Mouse (Mus musculus) frontal cortex, postnatal 10 days (tissue): ENCODE measurements around the gene Gyg.

Experiments
- DNase-seq, 2 experiments: peaks; one replicate each; pipeline ENCODE4 v3.0.0; 2022; ENCODE audit warnings: low spot score in 2 of 2, mixed read lengths in 1 of 2

Gyg gene

DNA sequence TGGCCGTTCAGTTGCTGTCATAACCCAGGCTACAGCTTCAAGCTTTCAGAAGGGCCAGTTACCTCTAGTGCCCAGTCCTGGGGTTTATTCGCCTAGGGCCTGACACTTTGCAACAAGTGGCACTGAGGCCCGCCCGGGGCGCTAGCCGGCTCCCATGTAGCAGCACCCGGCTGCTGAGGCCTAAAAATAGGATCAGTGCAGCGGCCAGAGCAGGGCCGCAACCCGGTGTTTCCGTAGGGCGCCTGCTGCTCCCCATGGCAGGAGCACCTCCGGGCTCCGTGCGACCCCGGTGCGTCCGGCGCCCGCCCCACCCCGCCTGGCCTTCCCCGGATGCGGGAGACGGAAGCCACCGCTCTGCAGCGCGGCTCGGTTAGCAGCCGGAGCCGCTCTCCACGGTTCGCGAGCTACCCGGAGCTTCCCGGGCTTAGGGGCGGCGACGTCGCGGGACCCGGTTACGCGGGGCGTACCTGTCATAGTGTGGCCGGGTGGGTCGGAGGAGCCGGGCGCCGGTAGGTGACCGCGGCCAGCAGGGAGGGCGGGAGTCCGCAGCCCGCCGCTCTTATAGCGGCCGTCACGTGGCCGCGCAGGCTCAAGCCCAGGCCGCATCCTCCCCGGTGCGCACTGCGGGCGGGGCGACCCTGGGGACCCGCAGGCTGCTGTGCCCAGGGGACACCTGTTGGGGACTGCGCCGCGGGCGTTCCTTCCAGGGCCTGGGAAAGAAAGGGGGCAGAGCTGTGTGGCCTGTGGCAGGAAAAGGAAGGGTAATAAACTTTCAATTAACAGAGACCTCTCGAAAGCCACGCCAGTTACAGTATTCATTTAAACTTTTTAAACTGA is at the start of gene Gyg:
Gyg (minus strand) TSS at position 787 of the 837 bp plus-strand sequence.
- peak; percentile 16 to 50 for DNase-seq

DNA sequence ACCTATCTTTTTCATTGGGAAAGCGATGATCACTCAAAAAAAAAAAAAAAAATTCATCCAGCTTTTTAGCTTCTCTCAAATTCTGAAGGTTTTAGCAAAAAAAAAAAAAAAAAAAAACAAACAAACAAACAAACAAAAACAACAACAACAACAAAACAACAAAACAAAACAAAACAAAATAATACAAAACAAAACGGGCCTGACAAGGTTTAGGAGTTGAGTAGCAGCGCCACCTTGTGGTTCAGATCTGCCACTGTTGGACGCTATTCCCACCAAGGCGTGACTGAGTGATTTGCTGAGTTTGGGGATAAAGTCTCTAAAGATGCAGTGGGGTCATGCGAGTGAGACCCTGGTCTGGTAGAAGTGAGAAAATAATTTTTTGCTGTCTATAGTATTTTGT is 43.8 kb upstream of the Gyg start:
- peak in 1 of 2 experiments; percentile 31 for DNase-seq

DNA sequence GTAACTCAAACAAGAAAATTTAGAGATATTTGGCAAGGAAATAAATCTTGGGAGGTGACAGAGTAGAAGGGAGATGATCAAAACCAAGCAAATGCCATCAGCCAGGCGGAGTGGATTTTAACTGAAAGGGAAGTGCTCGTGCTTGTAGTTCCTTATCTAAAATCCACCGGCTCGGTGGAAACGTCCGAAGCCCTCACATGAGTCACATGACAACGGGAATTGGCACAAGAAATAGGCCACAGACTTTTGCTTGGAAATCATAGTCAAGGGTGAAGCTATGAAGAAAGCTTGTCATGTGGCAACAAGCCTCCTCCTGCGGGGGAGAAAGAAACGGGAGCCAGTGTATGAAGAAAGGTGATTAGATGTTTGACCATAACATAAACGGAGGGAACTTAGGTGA is 42.8 kb upstream of the Gyg start:
- DNase-seq, result no peak

DNA sequence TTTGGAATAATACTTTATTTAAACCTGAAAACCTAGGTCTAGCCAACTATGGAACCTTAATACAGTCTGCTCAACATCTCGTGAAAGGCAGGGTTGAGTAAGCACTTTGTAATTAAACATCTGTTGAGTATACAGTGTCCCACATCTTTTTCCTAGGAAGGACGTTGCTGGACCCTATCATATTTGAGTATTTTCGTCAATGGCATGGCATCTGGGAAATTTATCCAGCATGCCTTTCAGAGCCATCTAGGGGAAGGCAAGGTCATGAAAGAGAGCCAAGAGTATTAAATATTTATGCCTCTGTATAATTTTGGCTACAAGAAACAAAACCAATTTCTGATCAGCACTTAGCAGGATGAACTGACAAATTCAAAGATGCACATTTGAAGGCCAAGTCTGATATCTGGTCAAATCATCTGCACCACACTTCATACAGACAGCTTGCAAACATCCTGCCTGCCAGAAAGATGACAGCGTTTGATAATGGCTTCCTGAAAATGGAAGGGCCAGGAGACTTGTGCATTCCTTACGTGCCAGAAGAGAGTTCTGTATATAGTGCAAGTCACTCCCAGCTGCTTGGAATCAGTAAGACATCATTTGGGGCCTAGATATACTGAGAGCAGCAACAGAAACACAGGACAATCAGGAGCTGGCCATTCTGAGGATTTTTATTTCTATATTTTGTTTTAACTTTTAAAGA is 34.0 kb upstream of the Gyg start:
- no peak for DNase-seq

- no peak for DNase-seq
These were observed 17.3 kb upstream of the Gyg start for GRCm38 (mm10) chr3:20172394-20172793.

DNA sequence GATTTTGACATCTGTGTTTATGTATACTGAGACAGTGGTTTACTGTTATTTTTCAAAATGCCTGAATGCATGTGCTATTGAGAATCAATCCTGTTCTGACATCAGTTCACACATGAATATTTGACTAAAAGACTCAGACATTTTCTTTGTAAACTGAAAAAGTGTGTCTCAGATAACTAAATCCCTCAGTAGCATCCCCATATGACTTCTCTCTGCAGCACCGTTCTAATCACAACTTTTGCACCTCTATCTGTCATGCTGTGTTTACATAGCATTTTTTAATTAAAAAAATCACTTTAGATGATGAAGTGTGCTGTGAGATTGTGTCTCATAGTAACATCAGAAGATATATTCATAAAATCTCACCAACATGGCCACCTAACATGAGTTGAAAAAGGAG is 12.4 kb upstream of the Gyg start:
- DNase-seq, result no peak

DNA sequence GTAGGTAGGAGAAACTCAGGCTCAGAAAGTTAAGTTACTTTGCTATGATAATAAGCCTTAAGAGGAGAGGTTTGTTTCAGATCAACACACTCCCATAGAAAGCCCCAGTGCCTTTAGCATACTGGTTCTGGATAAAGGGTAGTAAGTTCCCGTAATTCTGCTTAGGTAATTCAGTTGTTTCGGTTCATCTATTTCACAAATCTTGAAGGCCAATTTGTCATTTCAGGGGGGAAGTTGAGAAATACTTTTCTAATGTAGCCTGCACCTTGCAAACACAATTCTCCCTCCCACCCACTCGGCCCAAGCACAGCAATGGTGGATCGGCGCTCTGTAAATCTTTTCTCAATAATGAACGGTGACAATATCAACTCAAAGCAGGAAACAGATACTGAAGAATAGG is 359 bp upstream of the Gyg start:
- no peak for DNase-seq

DNA sequence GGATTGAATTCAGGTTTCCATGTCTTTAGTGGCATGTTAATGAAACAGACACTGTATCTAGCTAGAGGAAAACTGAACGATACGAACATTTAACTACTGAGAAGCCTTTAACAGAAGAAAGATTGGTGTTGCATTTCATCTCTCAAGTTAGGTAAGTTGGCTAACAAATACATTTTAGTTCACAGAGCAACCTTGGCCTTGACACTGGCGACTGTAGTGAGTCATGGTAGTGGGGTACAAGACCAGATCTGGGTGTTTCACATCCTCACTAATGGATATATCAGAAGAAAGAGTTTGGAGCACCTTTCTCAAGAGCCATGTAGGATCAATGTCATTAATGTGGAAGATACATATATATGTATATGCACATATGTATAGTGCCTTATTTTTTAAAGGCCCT is 3.5 kb downstream of the Gyg start:
- DNase-seq, result no peak

DNA sequence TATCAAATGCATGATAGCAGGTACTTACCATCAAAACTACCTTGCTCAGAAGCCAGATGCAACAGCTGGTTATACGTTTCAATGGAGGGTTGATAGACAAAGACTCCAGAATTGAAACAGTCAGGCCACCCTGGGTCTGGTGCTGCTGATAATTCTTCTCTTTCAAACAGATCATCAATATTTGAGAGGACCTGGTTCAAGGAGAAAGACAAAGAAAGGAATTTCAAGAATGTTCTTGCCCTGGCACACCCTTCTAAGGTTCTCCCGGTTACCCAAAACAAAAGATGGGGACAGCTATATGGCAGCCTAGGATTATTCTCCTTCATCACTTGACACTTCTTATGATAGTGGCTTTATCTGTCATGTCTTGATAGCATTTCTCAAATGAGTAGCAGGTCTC is 4.6 kb downstream of the Gyg start:
- no peak for DNase-seq

DNA sequence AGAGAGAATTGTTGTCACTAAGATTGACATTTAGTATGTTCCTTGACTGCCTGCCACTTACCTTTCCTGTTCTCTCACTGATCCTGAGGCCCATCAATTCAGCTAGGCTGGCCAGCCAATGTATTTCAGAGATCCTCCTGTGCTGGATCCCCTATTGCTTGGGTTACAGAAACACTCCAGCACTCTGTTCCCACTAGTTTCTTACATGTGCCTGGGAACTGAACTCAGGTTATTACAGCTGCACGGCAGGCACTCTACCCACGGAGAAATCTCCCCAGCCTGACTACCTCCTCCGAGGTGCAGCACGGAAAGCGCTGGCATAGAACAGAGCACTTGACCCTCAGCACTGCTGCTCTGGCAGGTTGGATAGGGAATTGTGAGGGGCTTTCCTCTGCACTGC is 7.5 kb downstream of the Gyg start:
- DNase-seq, result no peak

GRCm38 (mm10) chr3:20146884-20147395 is 8.2 kb downstream of the Gyg start:
- no peak for DNase-seq

DNA sequence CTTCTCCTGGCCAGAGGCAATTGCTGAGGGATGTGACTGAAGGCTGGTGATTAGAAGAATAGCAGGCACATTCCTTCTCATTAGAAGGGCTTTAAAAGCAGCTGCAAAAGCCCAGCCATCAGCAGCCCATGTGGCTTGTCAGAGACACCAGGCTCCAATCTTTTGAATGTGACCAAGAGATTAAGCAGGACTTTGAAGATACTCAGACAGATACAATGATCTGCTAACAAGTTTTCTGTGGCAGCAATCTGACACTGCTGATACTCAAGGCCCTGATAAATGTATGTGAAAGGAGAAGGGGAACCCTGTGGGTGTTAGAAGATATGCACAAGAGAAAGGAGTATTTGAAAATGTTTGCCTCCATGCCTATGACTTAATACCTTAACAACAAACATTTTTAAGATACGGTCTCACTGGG is 9.4 kb downstream of the Gyg start:
- DNase-seq, result no peak

DNA sequence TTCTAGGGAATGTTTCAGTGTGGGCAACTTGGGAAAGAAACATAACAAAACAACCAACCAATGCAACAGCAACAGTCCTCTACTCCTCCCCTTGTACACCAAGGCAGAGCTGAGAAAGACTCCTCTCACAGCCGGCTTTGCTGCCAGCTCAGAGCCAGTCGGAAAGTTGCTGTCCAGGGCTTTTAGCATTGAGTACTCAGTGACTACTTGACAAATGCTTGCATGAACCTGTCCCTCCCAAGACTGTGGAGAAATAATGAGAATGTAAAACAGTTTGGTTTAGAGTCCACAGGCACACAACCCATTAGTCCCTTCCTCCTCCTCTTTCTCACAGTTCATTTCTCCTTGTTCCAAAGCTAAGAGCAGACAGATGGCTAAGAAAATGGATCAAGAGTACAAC is 10.7 kb downstream of the Gyg start:
- no peak for DNase-seq

GRCm38 (mm10) chr3:20143726-20144125 is 11.4 kb downstream of the Gyg start:
- no peak for DNase-seq

GRCm38 (mm10) chr3:20142576-20142975 is 12.5 kb downstream of the Gyg start:
- no peak for DNase-seq

GRCm38 (mm10) chr3:20142101-20142500 is 13.0 kb downstream of the Gyg start:
- no peak for DNase-seq

DNA sequence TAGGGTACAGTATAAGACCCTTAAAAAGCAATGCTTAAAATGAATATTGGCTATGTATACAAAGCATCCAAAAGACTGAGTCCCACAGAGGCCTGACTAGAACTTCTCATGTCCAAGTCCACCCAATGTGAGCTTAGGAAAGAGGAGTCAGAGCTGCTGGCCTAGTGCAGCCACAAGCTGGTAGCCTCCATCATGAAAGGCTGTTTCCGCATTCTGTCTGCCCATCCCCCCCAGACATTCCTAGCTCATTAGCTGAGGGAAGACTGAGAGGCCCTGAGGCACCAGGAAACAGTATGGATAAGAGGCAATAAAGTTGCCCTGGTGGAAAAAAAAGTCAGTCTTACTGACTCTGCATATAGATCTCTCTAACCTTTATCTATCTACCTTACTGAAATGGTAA is 13.4 kb downstream of the Gyg start:
- no peak for DNase-seq

DNA sequence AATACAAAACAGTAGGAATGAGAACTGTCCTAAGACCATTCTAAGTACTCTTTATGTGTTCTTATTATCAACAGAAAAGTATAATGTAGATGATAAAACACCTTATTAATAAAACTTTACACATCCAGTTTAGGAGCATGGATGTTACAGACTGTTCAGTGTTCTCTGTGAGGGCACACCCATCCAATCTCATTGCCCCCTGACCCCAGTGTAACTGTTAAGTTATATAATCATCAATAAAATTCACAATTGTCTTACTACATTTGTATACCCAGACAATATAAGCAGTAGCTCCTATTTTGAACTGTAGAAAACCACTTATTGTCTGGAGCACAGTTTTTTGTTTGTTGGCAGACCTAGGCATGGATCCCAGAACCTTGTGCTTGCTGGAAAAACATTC is 13.9 kb downstream of the Gyg start:
- DNase-seq, result no peak

DNA sequence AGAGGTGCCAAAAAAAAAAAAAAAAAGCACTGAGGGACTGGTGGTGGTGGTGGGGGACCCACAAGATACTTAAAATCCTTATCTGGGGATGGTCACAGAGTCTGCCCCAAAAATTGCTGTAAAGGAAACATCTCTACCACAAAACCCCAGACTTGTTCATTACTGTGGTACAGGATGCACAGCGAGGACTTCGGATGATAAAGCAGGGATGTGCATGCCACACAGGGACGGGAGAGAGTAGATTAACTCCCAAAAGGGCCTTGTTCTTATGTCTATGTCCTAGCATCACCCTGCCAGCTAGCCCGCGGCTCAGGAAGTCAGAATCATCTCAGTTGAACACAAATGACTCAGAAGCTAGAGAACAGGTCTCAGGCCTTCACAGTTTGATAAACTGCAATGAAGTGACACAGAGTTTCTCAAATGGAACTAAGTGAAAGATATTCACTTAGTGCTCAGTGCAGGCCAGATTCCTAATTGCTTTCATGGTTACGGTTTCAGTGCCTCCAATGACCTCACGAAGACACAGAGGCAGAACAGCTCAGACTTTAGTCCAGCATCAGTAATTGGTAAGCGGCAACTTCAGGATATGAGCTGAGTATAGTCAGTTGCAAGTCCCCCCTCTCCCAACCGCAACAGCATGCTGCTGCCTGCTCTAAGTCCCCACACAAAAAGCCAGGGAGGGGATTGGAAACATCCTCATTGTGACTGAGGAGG is 18.1 kb downstream of the Gyg start:
- no peak for DNase-seq

GRCm38 (mm10) chr3:20134545-20134944 is 20.6 kb downstream of the Gyg start:
- DNase-seq, result no peak

GRCm38 (mm10) chr3:20133745-20134144 is 21.4 kb downstream of the Gyg start:
- no peak for DNase-seq

DNA sequence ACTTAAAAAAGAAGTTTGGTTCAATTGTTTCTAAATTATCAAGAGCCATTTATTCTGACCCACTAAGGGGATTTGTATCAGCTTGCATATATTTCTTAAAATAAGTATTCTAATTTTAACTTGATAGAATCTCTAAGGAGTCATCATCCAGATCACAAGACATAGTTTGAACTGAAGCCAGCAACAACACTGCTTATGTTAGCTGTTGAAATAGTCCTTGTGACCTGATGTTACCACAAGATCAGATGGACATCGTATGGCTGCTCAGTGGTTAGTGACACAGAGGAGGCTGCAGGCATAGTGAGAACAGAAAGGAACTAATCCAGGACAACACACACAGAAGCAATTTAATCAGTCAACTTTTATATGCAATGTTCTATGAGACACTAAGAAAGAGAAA is 22.4 kb downstream of the Gyg start:
- no peak for DNase-seq

DNA sequence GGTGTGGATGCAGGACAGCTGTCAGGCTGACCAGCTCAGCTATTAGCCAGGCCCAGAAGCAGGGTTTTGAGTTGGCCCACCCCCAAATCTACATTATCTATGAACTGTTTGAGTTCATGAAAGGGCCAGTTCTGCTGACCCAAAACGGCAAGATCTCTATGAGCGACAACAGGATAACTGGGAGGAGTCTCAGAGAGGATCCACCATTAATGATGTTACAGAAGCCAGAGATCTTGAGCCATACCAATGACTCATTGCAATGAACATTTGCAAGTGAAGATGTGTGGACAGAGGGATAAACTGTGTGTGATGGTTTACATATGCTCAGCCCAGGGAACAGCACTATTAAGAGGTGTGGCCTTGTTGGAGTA is 23.8 kb downstream of the Gyg start:
- no peak for DNase-seq
